Mouse (Mus musculus) spleen, embryonic (tissue): ENCODE results near the gene Ankrd65.

Source experiments
- CTCF ChIA-PET: fragments of 350-600 bp; sonication (Branson Sonifier 250); formaldehyde crosslinking; loops from one replicate; lab custom pipeline; 2022; lab: Charles Lee

The Ankrd65 gene

DNA sequence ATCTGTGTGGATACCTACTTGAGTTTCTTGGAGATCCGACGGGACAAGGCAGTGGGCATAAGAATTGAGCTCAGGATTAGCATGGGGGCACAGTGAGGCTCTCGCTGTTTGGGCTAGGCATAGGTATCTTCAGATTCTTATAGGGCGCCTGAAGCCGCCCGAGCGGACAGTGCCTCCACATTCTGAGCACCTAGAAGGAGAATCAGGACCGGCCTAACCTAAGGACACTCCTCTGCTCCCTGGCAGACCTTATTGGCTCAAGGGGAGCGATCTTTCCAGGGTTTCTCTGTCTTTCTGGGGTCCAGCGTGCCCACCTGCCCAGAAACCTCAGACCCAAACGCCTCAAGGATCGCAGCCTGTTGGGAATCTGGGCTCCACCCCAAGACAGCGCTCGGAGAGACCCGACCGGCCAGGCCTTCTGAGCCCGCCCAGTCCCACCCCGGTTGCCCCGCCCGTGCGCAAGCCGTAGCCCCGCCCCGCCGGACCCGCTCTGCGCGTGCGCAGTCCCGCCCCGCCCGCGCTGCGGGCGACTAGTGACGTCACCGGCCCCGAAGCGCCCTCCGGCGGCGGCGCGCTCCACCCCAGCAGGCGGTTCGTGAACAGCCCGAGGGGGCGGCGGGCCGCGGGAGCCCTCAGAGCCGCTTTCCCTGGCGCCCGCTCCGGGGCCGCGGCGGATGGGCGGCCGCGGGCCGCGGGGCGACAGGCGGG is 56.8 kb downstream of the Ankrd65 start, which contains the start of gene Dvl1:
Dvl1 (plus strand) TSS at position 532 of the 708 bp plus-strand sequence.
- CTCF ChIA-PET = interaction anchor here (1.9 kb wide), 1 partner anchor 14 kb away, joined by 5 read pairs; no protein-coding TSS in a partner anchor

DNA sequence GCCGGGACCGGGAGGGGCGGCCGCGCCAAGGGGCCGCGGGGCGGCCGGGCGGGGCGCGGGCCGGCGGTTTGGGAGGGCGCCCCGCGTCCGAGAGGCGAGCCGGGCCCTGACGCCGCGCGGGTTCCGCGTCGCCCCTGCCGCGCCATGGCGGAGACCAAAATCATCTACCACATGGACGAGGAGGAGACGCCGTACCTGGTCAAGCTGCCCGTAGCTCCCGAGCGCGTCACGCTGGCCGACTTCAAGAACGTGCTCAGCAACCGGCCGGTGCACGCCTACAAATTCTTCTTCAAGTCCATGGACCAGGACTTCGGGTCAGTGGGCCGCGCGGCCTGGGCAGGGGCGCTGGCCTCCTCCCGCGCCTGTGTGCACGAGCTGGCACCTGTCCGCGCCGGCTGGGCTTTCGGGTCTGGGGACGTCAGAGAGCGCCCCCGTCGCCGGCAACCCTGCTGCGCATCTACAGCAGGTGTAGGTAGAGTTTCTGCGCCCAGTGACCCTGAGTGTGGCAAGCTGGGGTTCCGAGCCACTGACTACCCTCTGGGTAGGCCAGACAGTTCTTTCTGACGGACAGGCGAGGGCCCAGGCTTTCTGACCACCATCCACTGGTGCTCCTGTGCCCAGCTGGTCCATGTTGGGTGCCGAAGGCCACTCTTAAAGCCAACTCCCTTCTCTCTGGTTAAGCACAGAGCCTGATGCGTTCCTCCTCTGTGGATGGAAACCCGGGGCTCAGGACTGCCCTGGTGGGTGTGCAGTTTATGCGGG is 57.5 kb downstream of the Ankrd65 start:
- CTCF ChIA-PET = interaction anchor here (1.5 to 1.9 kb wide), 2 partner anchors 10 to 15 kb away, joined by 3 to 5 read pairs; no protein-coding TSS in a partner anchor

DNA sequence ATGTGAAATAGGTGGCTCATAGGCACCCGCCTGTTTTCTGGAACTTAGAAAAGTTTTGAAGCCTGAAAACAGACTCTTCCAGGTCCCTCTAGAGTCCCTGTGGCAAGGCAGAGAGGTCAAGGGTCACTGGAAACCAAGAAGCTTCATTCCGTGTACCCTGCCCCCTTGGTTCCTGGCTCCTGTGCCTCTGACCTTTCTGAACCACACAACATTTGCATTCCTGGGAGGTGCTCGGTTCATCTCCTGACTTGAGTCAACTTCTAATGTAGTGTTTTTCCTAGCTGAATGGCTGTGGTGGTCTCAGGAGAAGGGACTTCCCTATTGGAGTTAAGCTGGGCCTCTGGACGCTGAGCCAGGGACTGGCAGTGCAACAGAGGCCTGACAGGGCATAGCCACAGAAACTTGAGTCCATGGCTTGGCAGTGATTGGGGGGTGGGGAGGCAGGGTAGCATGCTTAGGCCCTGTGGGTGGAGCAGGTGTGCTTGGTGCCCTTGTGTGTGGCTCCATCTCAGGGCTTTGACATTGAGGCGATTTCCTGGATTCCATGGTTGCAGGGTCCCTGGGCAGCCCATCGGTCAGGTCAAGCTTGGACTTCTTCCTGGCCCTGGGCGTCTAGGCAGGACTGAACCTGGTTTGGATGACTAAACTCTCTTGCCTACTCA is 58.3 kb downstream of the Ankrd65 start:
- CTCF ChIA-PET = interaction anchor here (1.5 kb wide), 1 partner anchor 10 kb away, joined by 3 read pairs; no protein-coding TSS in a partner anchor
